Mouse (Mus musculus): ENCODE results near the gene Srrm1. TPM values are rescaled to one million over a fixed set of nuclear protein-coding genes. Genes with fewer than 3 reads are reported as not detected.
A peak's percentile ranks its signal among the peaks of the same experiment; 100 is the strongest.
"Not testable (repeated sequence)": the region's sequence is repeated elsewhere in the genome, so short reads cannot be mapped to it uniquely, and the experiment has no call there.

Gene Srrm1
- polyA plus RNA-seq, 1 experiment: 129 TPM

- Histone ChIP-seq H3K4me3 (ENCODE audit: insufficient read depth, low read length) (no peak overlapping the region), H3K27ac (ENCODE audit: insufficient read depth, low read depth, low read length) (no peak overlapping the region), H3K4me1 (ENCODE audit: control insufficient read depth, insufficient read depth, low read length) (peaks cover 11% of the 10 kb centered on the region)
- TF ChIP-seq CTCF (IDR thresholded peaks at IDR 0.05; ENCODE audit: low read depth, low read length): no peak
- TF ChIP-seq POLR2A (IDR thresholded peaks at IDR 0.05; ENCODE audit: borderline replicate concordance, low read depth, low read length): no peak
Measured at GRCm38 (mm10) chr4:135283417-135283816, 69.7 kb downstream of the Srrm1 start.

- H3K27ac ChIP-seq (ENCODE audit: insufficient read depth, low read depth, low read length): no peak overlapping the region
Measured at GRCm38 (mm10) chr4:135282651-135283290, 70.3 kb downstream of the Srrm1 start.

GRCm38 (mm10) chr4:135280016-135280415 is 73.1 kb downstream of the Srrm1 start:
- not testable (repeated sequence) for H3K4me3 ChIP-seq (ENCODE audit: insufficient read depth, low read length); H3K4me1 ChIP-seq (ENCODE audit: control insufficient read depth, insufficient read depth, low read length); H3K27ac ChIP-seq (ENCODE audit: insufficient read depth, low read depth, low read length)

More at GRCm38 (mm10) chr4:135282651-135283290, 70.3 kb downstream of the Srrm1 start:
- Histone ChIP-seq H3K4me1 (ENCODE audit: control insufficient read depth, insufficient read depth, low read length) (peaks cover 11% of the 10 kb centered on the region), H3K4me3 (ENCODE audit: insufficient read depth, low read length) (no peak overlapping the region)
- TF ChIP-seq POLR2A (IDR thresholded peaks at IDR 0.05; ENCODE audit: borderline replicate concordance, low read depth, low read length) (no peak), CTCF (IDR thresholded peaks at IDR 0.05; ENCODE audit: low read depth, low read length) (no peak)

GRCm38 (mm10) chr4:135276681-135277379 is 76.3 kb downstream of the Srrm1 start:
- TF ChIP-seq CTCF (IDR thresholded peaks at IDR 0.05; ENCODE audit: low read depth, low read length): no peak
- TF ChIP-seq POLR2A (IDR thresholded peaks at IDR 0.05; ENCODE audit: borderline replicate concordance, low read depth, low read length): no peak
- Histone ChIP-seq H3K4me1 (ENCODE audit: control insufficient read depth, insufficient read depth, low read length) (peaks cover 11% of the 10 kb centered on the region), H3K27ac (ENCODE audit: insufficient read depth, low read depth, low read length) (no peak overlapping the region), H3K4me3 (ENCODE audit: insufficient read depth, low read length) (no peak overlapping the region)

GRCm38 (mm10) chr4:135274761-135275160 is 78.4 kb downstream of the Srrm1 start:
- H3K4me1 ChIP-seq (ENCODE audit: control insufficient read depth, insufficient read depth, low read length): peaks cover 15% of the 10 kb centered on the region
- no peak overlapping the region for H3K27ac ChIP-seq (ENCODE audit: insufficient read depth, low read depth, low read length)
- TF ChIP-seq POLR2A (IDR thresholded peaks at IDR 0.05; ENCODE audit: borderline replicate concordance, low read depth, low read length) (no peak), CTCF (IDR thresholded peaks at IDR 0.05; ENCODE audit: low read depth, low read length) (no peak)
- no peak overlapping the region for H3K4me3 ChIP-seq (ENCODE audit: insufficient read depth, low read length)

GRCm38 (mm10) chr4:135273307-135273682 is 79.8 kb downstream of the Srrm1 start:
- TF ChIP-seq CTCF (IDR thresholded peaks at IDR 0.05; ENCODE audit: low read depth, low read length) (no peak), POLR2A (IDR thresholded peaks at IDR 0.05; ENCODE audit: borderline replicate concordance, low read depth, low read length) (no peak)
- Histone ChIP-seq H3K4me3 (ENCODE audit: insufficient read depth, low read length) (peak overlapping the region; percentile 48), H3K27ac (ENCODE audit: insufficient read depth, low read depth, low read length) (no peak overlapping the region), H3K4me1 (ENCODE audit: control insufficient read depth, insufficient read depth, low read length) (peaks cover 25% of the 10 kb centered on the region)

GRCm38 (mm10) chr4:135272640-135273306 is 80.3 kb downstream of the Srrm1 start, which contains the start of gene Clic4:
Clic4 (minus strand) TSS chr4:135272814.
- Histone ChIP-seq H3K4me1 (ENCODE audit: control insufficient read depth, insufficient read depth, low read length) (peaks cover 27% of the 10 kb centered on the region), H3K4me3 (ENCODE audit: insufficient read depth, low read length) (peak within 1 kb of the TSS; percentile 92), H3K27ac (ENCODE audit: insufficient read depth, low read depth, low read length) (peak within 1 kb of the TSS; percentile 66)
- TF ChIP-seq POLR2A (IDR thresholded peaks at IDR 0.05; ENCODE audit: borderline replicate concordance, low read depth, low read length) (peak; percentile 97), CTCF (IDR thresholded peaks at IDR 0.05; ENCODE audit: low read depth, low read length) (no peak)

GRCm38 (mm10) chr4:135271881-135272616 is 81.1 kb downstream of the Srrm1 start:
- Histone ChIP-seq H3K4me1 (ENCODE audit: control insufficient read depth, insufficient read depth, low read length) (peaks cover 34% of the 10 kb centered on the region), H3K4me3 (ENCODE audit: insufficient read depth, low read length) (peak overlapping the region; percentile 92), H3K27ac (ENCODE audit: insufficient read depth, low read depth, low read length) (peak overlapping the region; percentile 66)
- TF ChIP-seq CTCF (IDR thresholded peaks at IDR 0.05; ENCODE audit: low read depth, low read length) (no peak), POLR2A (IDR thresholded peaks at IDR 0.05; ENCODE audit: borderline replicate concordance, low read depth, low read length) (no peak)

- H3K27ac ChIP-seq (ENCODE audit: insufficient read depth, low read depth, low read length): peak overlapping the region; percentile 66
- H3K4me3 ChIP-seq (ENCODE audit: insufficient read depth, low read length): peak overlapping the region; percentile 92
- peaks cover 29% of the 10 kb centered on the region for H3K4me1 ChIP-seq (ENCODE audit: control insufficient read depth, insufficient read depth, low read length)
- no peak for TF ChIP-seq POLR2A (IDR thresholded peaks at IDR 0.05; ENCODE audit: borderline replicate concordance, low read depth, low read length)
- TF ChIP-seq CTCF (IDR thresholded peaks at IDR 0.05; ENCODE audit: low read depth, low read length): no peak
Measured at GRCm38 (mm10) chr4:135271419-135271828, 81.7 kb downstream of the Srrm1 start.

Other genes with a start within 250 kb of the Srrm1 start
- 1.6 and 1.9 TPM in 2 replicates for gene Runx3, start 232.7 kb downstream of the Srrm1 start, polyA plus RNA-seq (2012; ENCODE audit: insufficient read depth, insufficient read length, missing spikeins)
- gene Clic4, start 80.5 kb downstream of the Srrm1 start, polyA plus RNA-seq (2012; ENCODE audit: insufficient read depth, insufficient read length, missing spikeins): 121 and 131 TPM in 2 replicates
- not detected in 2 replicates for gene Ncmap, start 44.9 kb upstream of the Srrm1 start, polyA plus RNA-seq (2012; ENCODE audit: insufficient read depth, insufficient read length, missing spikeins)
- 16.7 and 24.3 TPM in 2 replicates for gene Rcan3, start 80.5 kb upstream of the Srrm1 start, polyA plus RNA-seq (2012; ENCODE audit: insufficient read depth, insufficient read length, missing spikeins)
- 0.33 and 0.43 TPM in 2 replicates for gene Stpg1, start 141.5 kb upstream of the Srrm1 start, polyA plus RNA-seq (2012; ENCODE audit: insufficient read depth, insufficient read length, missing spikeins)
- 12.2 and 15.9 TPM in 2 replicates for gene Nipal3, start 141.7 kb upstream of the Srrm1 start, polyA plus RNA-seq (2012; ENCODE audit: insufficient read depth, insufficient read length, missing spikeins)
- gene Grhl3, start 220.3 kb upstream of the Srrm1 start, polyA plus RNA-seq (2012; ENCODE audit: insufficient read depth, insufficient read length, missing spikeins): not detected in 2 replicates

All from bone marrow macrophage, adult 2 months (primary cell).